Mouse (Mus musculus) cerebellum, adult 11-12 months (tissue): ENCODE measurements at regions not wholly inside any gene's neighbourhood (a gene's known extent, or its start where the extent isn't known, plus 50 kb on each side); places are given as distances from the start of the nearest gene placed in this dataset.

Experiments
- DNase-seq: peaks from one replicate; pipeline ENCODE4 v3.0.0; 2022

DNA sequence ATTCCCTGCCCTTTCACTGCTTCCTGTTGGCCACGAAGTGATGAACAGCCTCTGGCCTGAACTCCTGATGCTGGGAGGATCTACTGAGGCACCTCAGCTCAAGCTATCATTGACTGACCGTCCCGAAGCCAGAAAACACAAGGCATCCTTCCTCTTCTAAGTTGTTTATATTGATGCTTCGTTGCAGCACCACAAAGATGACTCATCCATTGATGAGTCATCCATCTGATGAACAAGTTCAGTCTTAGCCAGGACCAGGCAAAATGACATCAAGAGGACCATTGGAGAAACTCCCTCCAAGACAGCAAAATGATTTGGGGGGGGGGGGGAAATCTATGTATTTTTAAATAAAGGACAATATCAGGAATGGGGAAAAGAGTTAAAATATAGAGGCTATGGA lies 144.5 kb downstream of the Rab28 start:
- DNase-seq, result no peak

DNA sequence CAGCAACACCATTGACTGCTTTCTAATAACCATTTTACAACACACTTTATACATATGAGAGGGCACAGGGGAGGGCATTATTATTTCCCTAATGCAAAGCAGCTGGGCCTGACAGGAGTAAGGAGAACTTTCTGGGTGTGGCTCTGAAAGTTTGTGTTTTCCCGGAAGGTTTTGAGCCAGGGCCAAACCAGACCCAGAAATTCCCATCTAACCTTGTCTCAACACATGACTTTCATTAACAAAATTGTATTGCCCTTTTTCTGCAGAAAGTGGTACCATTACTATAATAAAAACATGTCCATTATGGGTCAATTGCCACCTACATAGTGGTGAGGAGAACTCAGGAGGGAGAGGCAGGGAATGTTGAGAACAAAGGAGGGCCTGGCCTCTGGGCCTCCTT lies 145.7 kb downstream of the Rab28 start:
- DNase-seq, result no peak

GRCm38 (mm10) chr5:41556700-41557309 lies 151.2 kb downstream of the Rab28 start:
- DNase-seq, result peak; percentile 5

DNA sequence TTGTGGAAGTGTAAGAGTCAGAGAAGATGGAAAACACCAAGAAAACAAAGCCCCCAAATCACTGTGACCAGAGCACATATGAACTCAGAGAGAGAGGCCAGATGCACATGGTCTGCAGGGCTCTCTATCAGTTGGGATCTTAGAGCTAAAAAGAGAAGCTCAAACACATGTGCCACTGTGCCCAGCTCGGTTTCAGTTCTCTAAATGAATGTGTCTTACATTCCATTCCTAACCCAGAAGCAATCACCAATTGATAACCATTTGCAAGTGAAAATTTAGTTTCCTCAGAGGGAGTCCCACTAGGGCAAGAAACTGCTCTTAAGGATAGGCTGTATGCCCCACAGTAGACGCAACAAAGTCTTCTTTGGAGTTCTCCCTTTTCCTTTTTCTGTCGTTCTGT lies 153.6 kb downstream of the Rab28 start:
- DNase-seq, result no peak

GRCm38 (mm10) chr5:41550063-41550462 lies 157.9 kb downstream of the Rab28 start:
- no peak for DNase-seq

DNA sequence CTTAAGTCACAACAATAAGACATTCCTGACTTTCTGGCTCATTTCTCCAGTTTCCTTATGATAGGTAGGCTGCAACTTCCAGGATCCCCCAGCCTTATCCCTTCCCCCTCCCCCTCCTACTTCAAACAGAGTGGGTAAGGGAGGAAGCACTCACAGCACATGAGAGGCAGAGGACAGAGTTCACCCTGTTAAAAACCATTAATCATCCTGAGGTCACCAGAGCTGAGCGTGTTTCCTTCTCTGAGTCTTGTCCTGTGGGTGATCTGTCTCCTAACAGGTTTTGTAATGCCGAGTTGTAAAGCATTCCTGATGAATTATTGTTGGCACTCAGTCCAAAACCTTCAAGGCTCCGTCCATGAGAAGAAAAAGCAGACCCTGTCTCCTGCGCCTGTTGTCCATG lies 161.0 kb downstream of the Rab28 start:
- DNase-seq, result no peak

- no peak for DNase-seq
These were observed 167.2 kb downstream of the Rab28 start for GRCm38 (mm10) chr5:41540789-41541188.

- DNase-seq, result no peak
These were observed 173.4 kb downstream of the Rab28 start for GRCm38 (mm10) chr5:41534598-41534997.
